In genomic region chr17:24896993-24897269, GRCm38 (mm10) we compare ENCODE assay signal across 9 mouse cellular contexts. TPM values are rescaled to one million over a fixed set of nuclear protein-coding genes. Genes with fewer than 3 reads are reported as not detected.
DNase-seq lines count a peak whose midpoint lies in the region; ATAC-seq and TF ChIP-seq lines count a peak whose summit lies in the region.
"Had no signal": no experiment of that assay in that cellular context is flagged by ENCODE, and none has a peak within 500 bp of the region (broad histone marks: within the 10 kb centered on the region; RNA-seq: fewer than 3 reads in every experiment).

No protein-coding gene starts in this region.

- no peaks in the 10 kb centered on the region for H3K9me3 ChIP-seq in heart, embryonic 15.5 days (replicated peaks)
- no peaks in the 10 kb centered on the region for H3K9me3 ChIP-seq in G1E (replicated peaks)
- H3K9me3 ChIP-seq in forebrain, postnatal 0 days (ENCODE audit: low read length), result no peaks in the 10 kb centered on the region

- peaks cover 47% of the 10 kb centered on the region for H3K4me1 ChIP-seq in heart, embryonic 15.5 days (replicated peaks)
- peaks cover 75% of the 10 kb centered on the region for H3K4me1 ChIP-seq in G1E (ENCODE audit: insufficient read depth, low read depth, low read length)
- H3K4me1 ChIP-seq in forebrain, postnatal 0 days (ENCODE audit: insufficient read depth), result peaks cover 20% of the 10 kb centered on the region

- H3K9ac ChIP-seq in heart, embryonic 15.5 days, result peak overlapping the region; percentile 91
- H3K9ac ChIP-seq in forebrain, postnatal 0 days, result peak overlapping the region; percentile 91

- 34% methylated on average over 11 of the region's 11 CpGs for WGBS in heart, embryonic 15.5 days
- 36% methylated on average over 11 of the region's 11 CpGs for WGBS in forebrain, postnatal 0 days
- 61% methylated on average over 11 of the region's 11 CpGs for WGBS in macrophage (ENCODE audit: missing documents)

- H3K79me2 ChIP-seq in macrophage (ENCODE audit: inconsistent target), result peaks cover 22% of the 10 kb centered on the region; the same call in 1 of the 2 replicates

- H3K36me3 ChIP-seq in heart, embryonic 15.5 days, result peaks cover 60% of the 10 kb centered on the region
- H3K36me3 ChIP-seq in G1E (replicated peaks), result peaks cover 89% of the 10 kb centered on the region
- H3K36me3 ChIP-seq in forebrain, postnatal 0 days (ENCODE audit: insufficient read depth), result peaks cover 64% of the 10 kb centered on the region
- peaks cover 54% of the 10 kb centered on the region for H3K36me3 ChIP-seq in macrophage (ENCODE audit: inconsistent target)

- peak overlapping the region; percentile 91; the same call in 1 of the 2 replicates for H3K27ac ChIP-seq in heart, embryonic 15.5 days
- peak overlapping the region; percentile 90 for H3K27ac ChIP-seq in forebrain, postnatal 0 days (ENCODE audit: low read depth, low read length)
- no peak overlapping the region for H3K27ac ChIP-seq in macrophage

- H3K4me2 ChIP-seq in heart, embryonic 15.5 days, result peak overlapping the region; percentile 94
- H3K4me2 ChIP-seq in forebrain, postnatal 0 days (ENCODE audit: low read depth), result peak overlapping the region; percentile 97

- H3K4me3 ChIP-seq in heart, embryonic 15.5 days, result peak overlapping the region; percentile 81
- peak overlapping the region; percentile 92 for H3K4me3 ChIP-seq in G1E (ENCODE audit: low read depth, low read length)
- H3K4me3 ChIP-seq in forebrain, postnatal 0 days (ENCODE audit: low read depth, low read length), result peak overlapping the region; percentile 77
- H3K4me3 ChIP-seq in macrophage (ENCODE audit: inconsistent target), result peak overlapping the region; percentile 88

- H3K27me3 ChIP-seq in heart, embryonic 15.5 days, result no peaks in the 10 kb centered on the region
- H3K27me3 ChIP-seq in G1E (ENCODE audit: insufficient read depth, low read length), result no peaks in the 10 kb centered on the region
- H3K27me3 ChIP-seq in forebrain, postnatal 0 days (ENCODE audit: insufficient read depth, low read length), result no peaks in the 10 kb centered on the region
- H3K27me3 ChIP-seq: Patski had no signal

- ATAC-seq in heart, embryonic 15.5 days (replicated peaks; ENCODE audit: insufficient number of reproducible peaks, insufficient read depth, low FRiP score, low read depth), result no peak
- no peak for ATAC-seq in G1E (ENCODE audit: extremely low read depth, insufficient number of reproducible peaks, low FRiP score, poor library complexity, severe bottlenecking)
- no peak for ATAC-seq in forebrain, postnatal 0 days

- DNase-seq in heart, postnatal 4 days, result no peak
- DNase-seq in G1E (ENCODE audit: low spot score), result no peak
- DNase-seq in forebrain, postnatal 0 days, result no peak
- DNase-seq in left cerebral cortex, adult 18-20 months (ENCODE audit: low spot score in 2 of 2), result no peak
- DNase-seq in cerebellum, adult 9-10 months, result no peak
- no peak for DNase-seq in adrenal gland, postnatal 36 days

- no peak for TF ChIP-seq CTCF in G1E (IDR thresholded peaks at IDR 0.05; ENCODE audit: low read depth, low read length)
- no peak for TF ChIP-seq CTCF in forebrain, postnatal 0 days (IDR thresholded peaks at IDR 0.05; ENCODE audit: low read depth)

RNA-seq across cellular contexts. Expression of gene Nme3, which starts 0.6 kb away (rescaled TPM):
- 32.2 and 36.5 TPM in 2 replicates for polyA plus RNA-seq in heart, embryonic 15.5 days (2015; fragmentation: Nextera tagmentation; extraction: Ambion mirVana)
- 10 to 100 TPM; 33.6 to 42.8 TPM for total RNA-seq in heart, postnatal 4 days (2021)
- total RNA-seq in G1E (2014; fragmentation: Nextera tagmentation) (5.6 and 9.5 TPM in 2 replicates), G1E (2017) (29.0 and 32.5 TPM in 2 replicates)
- polyA plus RNA-seq in G1E (2012) (20.2 and 26.8 TPM in 2 replicates), macrophage (2018) (8.8 to 36.2 TPM (median 19.0 TPM) in 3 replicates)
- 60.1 and 75.7 TPM in 2 replicates for total RNA-seq in forebrain, postnatal 0 days (2014; rRNA removed)
- polyA plus RNA-seq in forebrain, postnatal 0 days (2015; fragmentation: Nextera tagmentation; extraction: Ambion mirVana), result 74.7 and 81.0 TPM in 2 replicates
- 1 to 10 TPM in 14 of 26 experiments, not detected in 12; 1.3 to 9.1 (median 3.4) TPM for total RNA-seq in macrophage (2018; cell fraction: chromatin; rRNA removed)
- 10 to 100 TPM in 18 of 26 experiments, 1 to 10 TPM in 8; 7.8 to 34.7 (median 17.4) TPM for total RNA-seq in macrophage (2018; cell fraction: cytosol; rRNA removed)
- total RNA-seq in macrophage (2018; cell fraction: nucleus; rRNA removed), result 10 to 100 TPM in 13 of 26 experiments, 1 to 10 TPM in 12, not detected in 1; 2.3 to 19.1 (median 10.0) TPM
- 10 to 100 TPM; 51.8 to 54.1 TPM for total RNA-seq in left cerebral cortex, adult 18-20 months (2021)
- 100 to 1,000 TPM in 1 of 2 experiments, 10 to 100 TPM in 1; 51.3 to 113 TPM for total RNA-seq in adrenal gland, postnatal 36 days (2021)

RNA-seq across cellular contexts. Expression of gene Mrps34, which starts 2.0 kb away (rescaled TPM):
- polyA plus RNA-seq in heart, embryonic 15.5 days (2015; fragmentation: Nextera tagmentation; extraction: Ambion mirVana), result 74.7 and 78.0 TPM in 2 replicates
- total RNA-seq in heart, postnatal 4 days (2021), result 10 to 100 TPM; 93.6 to 97.0 TPM
- total RNA-seq in G1E (2014; fragmentation: Nextera tagmentation), result 28.8 and 30.8 TPM in 2 replicates
- 15.6 and 21.1 TPM in 2 replicates for total RNA-seq in G1E (2017)
- 81.7 and 82.8 TPM in 2 replicates for polyA plus RNA-seq in G1E (2012)
- total RNA-seq in forebrain, postnatal 0 days (2014; rRNA removed), result 39.5 and 45.5 TPM in 2 replicates
- 128 and 138 TPM in 2 replicates for polyA plus RNA-seq in forebrain, postnatal 0 days (2015; fragmentation: Nextera tagmentation; extraction: Ambion mirVana)
- 10 to 100 TPM in 5 of 26 experiments, 1 to 10 TPM in 21; 1.3 to 15.7 (median 4.7) TPM for total RNA-seq in macrophage (2018; cell fraction: chromatin; rRNA removed)
- 10 to 100 TPM; 23.6 to 46.7 (median 35.7) TPM for total RNA-seq in macrophage (2018; cell fraction: cytosol; rRNA removed)
- 10 to 100 TPM in 11 of 26 experiments, 1 to 10 TPM in 15; 2.8 to 23.1 (median 9.5) TPM for total RNA-seq in macrophage (2018; cell fraction: nucleus; rRNA removed)
- 22.2 to 58.4 TPM (median 43.9 TPM) in 3 replicates for polyA plus RNA-seq in macrophage (2018)
- 10 to 100 TPM; 69.0 to 72.9 TPM for total RNA-seq in left cerebral cortex, adult 18-20 months (2021)
- 100 to 1,000 TPM; 109 to 177 TPM for total RNA-seq in adrenal gland, postnatal 36 days (2021)

RNA-seq across cellular contexts. Expression of gene Eme2, which starts 2.0 kb away (rescaled TPM):
- polyA plus RNA-seq in heart, embryonic 15.5 days (2015; fragmentation: Nextera tagmentation; extraction: Ambion mirVana), result 16.6 and 21.3 TPM in 2 replicates
- 10 to 100 TPM; 24.8 to 27.1 TPM for total RNA-seq in heart, postnatal 4 days (2021)
- total RNA-seq in G1E (2014; fragmentation: Nextera tagmentation), result 3.4 and 6.5 TPM in 2 replicates
- 18.2 and 19.4 TPM in 2 replicates for total RNA-seq in G1E (2017)
- polyA plus RNA-seq in G1E (2012), result 9.4 and 12.1 TPM in 2 replicates
- total RNA-seq in forebrain, postnatal 0 days (2014; rRNA removed), result 35.6 and 36.6 TPM in 2 replicates
- polyA plus RNA-seq in forebrain, postnatal 0 days (2015; fragmentation: Nextera tagmentation; extraction: Ambion mirVana), result 14.7 and 17.9 TPM in 2 replicates
- 10 to 100 TPM; 19.9 to 68.1 (median 46.8) TPM for total RNA-seq in macrophage (2018; cell fraction: chromatin; rRNA removed)
- 10 to 100 TPM in 2 of 26 experiments, 1 to 10 TPM in 24; 4.5 to 14.2 (median 6.9) TPM for total RNA-seq in macrophage (2018; cell fraction: cytosol; rRNA removed)
- total RNA-seq in macrophage (2018; cell fraction: nucleus; rRNA removed), result 10 to 100 TPM; 11.0 to 49.3 (median 30.8) TPM
- polyA plus RNA-seq in macrophage (2018), result 4.6 to 7.3 TPM (median 7.2 TPM) in 3 replicates
- 10 to 100 TPM; 47.5 to 51.1 TPM for total RNA-seq in left cerebral cortex, adult 18-20 months (2021)
- total RNA-seq in adrenal gland, postnatal 36 days (2021), result 10 to 100 TPM; 41.0 to 42.3 TPM

RNA-seq across cellular contexts. Expression of gene Spsb3, which starts 10.5 kb away (rescaled TPM):
- polyA plus RNA-seq in heart, embryonic 15.5 days (2015; fragmentation: Nextera tagmentation; extraction: Ambion mirVana), result 22.7 and 30.6 TPM in 2 replicates
- total RNA-seq in heart, postnatal 4 days (2021), result 10 to 100 TPM; 34.8 to 38.6 TPM
- 10.9 and 12.8 TPM in 2 replicates for total RNA-seq in G1E (2014; fragmentation: Nextera tagmentation)
- total RNA-seq in G1E (2017), result 15.9 and 19.7 TPM in 2 replicates
- polyA plus RNA-seq in G1E (2012), result 35.1 and 42.6 TPM in 2 replicates
- total RNA-seq in forebrain, postnatal 0 days (2014; rRNA removed), result 75.7 and 91.0 TPM in 2 replicates
- polyA plus RNA-seq in forebrain, postnatal 0 days (2015; fragmentation: Nextera tagmentation; extraction: Ambion mirVana), result 89.8 and 97.8 TPM in 2 replicates
- total RNA-seq in macrophage (2018; cell fraction: chromatin; rRNA removed), result 10 to 100 TPM in 21 of 26 experiments, 1 to 10 TPM in 5; 6.9 to 30.1 (median 17.5) TPM
- total RNA-seq in macrophage (2018; cell fraction: cytosol; rRNA removed), result 10 to 100 TPM in 25 of 26 experiments, 1 to 10 TPM in 1; 9.7 to 18.3 (median 15.0) TPM
- 10 to 100 TPM in 24 of 26 experiments, 1 to 10 TPM in 2; 8.9 to 28.0 (median 17.7) TPM for total RNA-seq in macrophage (2018; cell fraction: nucleus; rRNA removed)
- 17.0 to 23.2 TPM (median 18.9 TPM) in 3 replicates for polyA plus RNA-seq in macrophage (2018)
- total RNA-seq in left cerebral cortex, adult 18-20 months (2021), result 10 to 100 TPM; 60.3 to 60.7 TPM
- total RNA-seq in adrenal gland, postnatal 36 days (2021), result 10 to 100 TPM; 31.2 to 34.7 TPM

RNA-seq across cellular contexts. Expression of gene Nubp2, which starts 10.8 kb away (rescaled TPM):
- 28.6 and 42.8 TPM in 2 replicates for polyA plus RNA-seq in heart, embryonic 15.5 days (2015; fragmentation: Nextera tagmentation; extraction: Ambion mirVana)
- 10 to 100 TPM; 25.6 to 27.0 TPM for total RNA-seq in heart, postnatal 4 days (2021)
- total RNA-seq in G1E (2014; fragmentation: Nextera tagmentation), result 92.9 and 95.7 TPM in 2 replicates
- total RNA-seq in G1E (2017), result 46.9 and 58.5 TPM in 2 replicates
- polyA plus RNA-seq in G1E (2012), result 79.9 and 103 TPM in 2 replicates
- total RNA-seq in forebrain, postnatal 0 days (2014; rRNA removed), result 40.5 and 50.6 TPM in 2 replicates
- 67.3 and 80.1 TPM in 2 replicates for polyA plus RNA-seq in forebrain, postnatal 0 days (2015; fragmentation: Nextera tagmentation; extraction: Ambion mirVana)
- 10 to 100 TPM in 21 of 26 experiments, 1 to 10 TPM in 5; 2.7 to 32.6 (median 19.8) TPM for total RNA-seq in macrophage (2018; cell fraction: chromatin; rRNA removed)
- total RNA-seq in macrophage (2018; cell fraction: cytosol; rRNA removed), result 10 to 100 TPM; 28.9 to 58.5 (median 46.0) TPM
- total RNA-seq in macrophage (2018; cell fraction: nucleus; rRNA removed), result 10 to 100 TPM in 25 of 26 experiments, 1 to 10 TPM in 1; 7.8 to 41.3 (median 22.4) TPM
- 22.4 to 61.4 TPM (median 44.7 TPM) in 3 replicates for polyA plus RNA-seq in macrophage (2018)
- total RNA-seq in left cerebral cortex, adult 18-20 months (2021), result 10 to 100 TPM; 30.4 to 31.0 TPM
- total RNA-seq in adrenal gland, postnatal 36 days (2021), result 10 to 100 TPM; 47.7 to 57.9 TPM
